Mouse (Mus musculus) forebrain, embryonic 10.5 days (tissue): Measurements from ENCODE around the gene Cylc1. TPM values are rescaled to one million over a fixed set of nuclear protein-coding genes. Genes with fewer than 3 reads are reported as not detected.

Experiments used
- DNase-seq: peaks from one replicate; pipeline ENCODE4 v3.0.0-alpha.2; 2017; ENCODE audit warnings: low spot score; ENCODE audit errors: extremely low spot score
- H3K27ac ChIP-seq: fragments of 300-500 bp; sonication (generic); 2 replicates; pipeline ENCODE4 v1.5.1; 2016; ENCODE audit warnings: mild to moderate bottlenecking
- H3K27me3 ChIP-seq: fragments of 300-500 bp; sonication (generic); 2 replicates; pipeline ENCODE4 v1.6.1; 2016; ENCODE audit warnings: mild to moderate bottlenecking; ENCODE audit not compliant: poor library complexity, severe bottlenecking
- H3K36me3 ChIP-seq: fragments of 300-500 bp; sonication (generic); replicated peaks from 2 replicates; pipeline ENCODE4 v1.6.1; 2016; ENCODE audit warnings: mild to moderate bottlenecking, moderate library complexity
- H3K4me1 ChIP-seq: fragments of 300-500 bp; sonication (generic); 2 replicates; pipeline ENCODE4 v1.6.1; 2016
- H3K4me3 ChIP-seq: fragments of 300-500 bp; sonication (generic); 2 replicates; pipeline ENCODE4 v1.5.1; 2016; ENCODE audit warnings: mild to moderate bottlenecking, moderate library complexity
- H3K9me3 ChIP-seq: fragments of 300-500 bp; sonication (generic); 2 replicates; pipeline ENCODE4 v1.6.1; 2016; ENCODE audit warnings: mild to moderate bottlenecking, moderate library complexity
- WGBS: fragments of 180-500 bp; shearing (Covaris S2); methylation state at CpG from one replicate; pipeline ENCODE4 v1.1.7; 2016; 5-methylcytosine and 5-hydroxymethylcytosine counted together
- polyA plus RNA-seq: library from polyadenylated mRNA; unstranded; fragments of >200 nt; fragmentation: Nextera tagmentation; extraction: Ambion mirVana; gene quantifications from 2 replicates; pipeline ENCODE4 v1.2.1, GENCODE M21; 2016

The Cylc1 gene
- not detected in 2 replicates for polyA plus RNA-seq

- Histone ChIP-seq H3K9me3 (no peaks in the 10 kb centered on the region), H3K4me3 (no peak within 1 kb of the TSS), H3K27ac (no peak within 1 kb of the TSS), H3K27me3 (no peaks in the 10 kb centered on the region), H3K36me3 (no peaks in the 10 kb centered on the region), H3K4me1 (no peaks in the 10 kb centered on the region)
- DNase-seq, result no peak
Measured at GRCm38 (mm10) chrX:111110118-111110517, at the start of gene Cylc1. Cylc1 (plus strand) TSS chrX:111110418.

GRCm38 (mm10) chrX:111078680-111079079, 31.5 kb upstream of the Cylc1 start:
- H3K27me3 ChIP-seq, result no peaks in the 10 kb centered on the region
- H3K4me3 ChIP-seq, result no peak overlapping the region

GRCm38 (mm10) chrX:111168040-111168439, 57.8 kb downstream of the Cylc1 start, which contains the start of gene Gm10112:
Gm10112 (plus strand) TSS chrX:111168340.
- no peak for DNase-seq

More at GRCm38 (mm10) chrX:111078680-111079079, 31.5 kb upstream of the Cylc1 start:
- 91% methylated on average over 8 of the region's 8 CpGs for WGBS
- no peak overlapping the region for H3K27ac ChIP-seq
- no peak for DNase-seq
- no peaks in the 10 kb centered on the region for H3K4me1 ChIP-seq
- no peaks in the 10 kb centered on the region for H3K9me3 ChIP-seq
- H3K36me3 ChIP-seq, result no peaks in the 10 kb centered on the region

More at GRCm38 (mm10) chrX:111168040-111168439, 57.8 kb downstream of the Cylc1 start, which contains the start of gene Gm10112:
- H3K4me1 ChIP-seq, result no peaks in the 10 kb centered on the region
- no peaks in the 10 kb centered on the region for H3K27me3 ChIP-seq
- no peak within 1 kb of the TSS for H3K4me3 ChIP-seq
- H3K36me3 ChIP-seq, result no peaks in the 10 kb centered on the region
- WGBS, result 82% methylated on average over 3 of the region's 3 CpGs
- H3K27ac ChIP-seq, result no peak within 1 kb of the TSS
- H3K9me3 ChIP-seq, result no peaks in the 10 kb centered on the region

Other genes starting within 250 kb of the Cylc1 start
- not detected in 2 replicates for gene Gm10112, start 57.9 kb downstream of the Cylc1 start, polyA plus RNA-seq